Mouse (Mus musculus): ENCODE measurements around the gene Grin3b.

DNA sequence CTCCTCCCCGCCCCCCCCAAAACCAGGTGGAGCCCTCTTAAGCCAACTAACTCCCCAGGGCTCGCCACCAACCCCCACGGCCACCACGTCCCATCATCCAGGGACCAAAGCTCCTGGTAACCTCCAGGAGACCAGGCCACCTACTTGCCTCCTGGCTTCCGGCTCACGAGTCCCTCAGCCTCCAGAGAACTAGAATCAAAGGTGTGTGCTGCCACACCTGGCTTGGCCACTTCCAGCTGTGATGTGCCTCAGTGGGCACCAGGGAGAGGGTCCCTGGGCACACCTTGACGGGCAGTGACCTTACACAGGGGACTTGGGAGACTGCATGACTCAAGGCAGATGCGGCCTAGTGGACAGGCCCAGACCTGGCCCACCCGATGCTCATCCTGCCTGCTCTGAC, 14.8 kb upstream of the Grin3b start:
- TF ChIP-seq CTCF (IDR thresholded peaks at IDR 0.05; ENCODE audit: low read depth, low read length), result no peak
- TF ChIP-seq POLR2A (IDR thresholded peaks at IDR 0.05; ENCODE audit: borderline replicate concordance, low read depth, low read length), result no peak
